11 mouse cellular contexts compared by ENCODE assay signal in genomic region chr4:41369702-41370437, GRCm38 (mm10).
"Had no signal": no experiment of that assay in that cellular context is flagged by ENCODE, and none has a peak within 500 bp of the region (broad histone marks: within the 10 kb centered on the region; RNA-seq: fewer than 3 reads in every experiment).

No protein-coding gene starts in this region.

- H3K27me3 ChIP-seq: liver, embryonic 13.5 days had no signal

- H3K4me3 ChIP-seq: liver, embryonic 13.5 days had no signal

- H3K9me3 ChIP-seq: liver, embryonic 13.5 days had no signal

- DNase-seq: kidney, adult 18-20 months; kidney, adult 9 months; kidney, postnatal 14 days; kidney, postnatal 4 days; liver, embryonic 13.5 days; midbrain, embryonic 14.5 days; thymus, adult 18-20 months; thymus, postnatal 36 days had no signal

- H3K27ac ChIP-seq: liver, embryonic 13.5 days; macrophage had no signal

- H3K4me2 ChIP-seq: liver, embryonic 13.5 days had no signal

- H3K9ac ChIP-seq: liver, embryonic 13.5 days had no signal

- ATAC-seq: inflammation-experienced regulatory T-cells, adult 6 months; intestine, embryonic 16.5 days had no signal
